Mouse (Mus musculus): Measurements from ENCODE around the gene Diaph3. TPM values are rescaled to one million over a fixed set of nuclear protein-coding genes. Genes with fewer than 3 reads are reported as not detected.
"Not testable (repeated sequence)": the region's sequence is repeated elsewhere in the genome, so short reads cannot be mapped to it uniquely, and the experiment has no call there.

Diaph3 gene
- polyA plus RNA-seq, 1 experiment from 2014 or later, result 5.8 TPM

DNA sequence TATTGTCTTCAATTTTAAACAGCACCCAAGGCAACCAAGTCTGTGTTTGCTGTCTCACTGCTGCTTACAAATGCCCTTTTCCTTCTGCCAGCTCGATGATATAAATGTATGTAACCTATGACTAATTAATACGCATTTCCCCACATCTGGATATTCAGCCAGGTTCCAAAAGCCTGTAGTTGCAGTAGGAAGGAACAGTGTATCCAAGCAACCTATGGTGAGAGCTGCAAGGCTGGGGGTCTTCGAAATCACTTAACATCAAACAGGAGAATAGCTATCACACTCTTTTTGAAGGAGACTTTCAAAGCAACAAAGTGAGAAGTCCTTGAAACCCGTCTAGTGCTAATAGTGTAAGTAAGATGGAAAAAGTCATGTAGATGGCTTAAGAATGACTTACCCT, 391.6 kb downstream of the Diaph3 start:
- H3K4me2 ChIP-seq (replicated peaks), result peak overlapping the region; percentile 47; the same call in 1 of the 2 replicates
- H3K9ac ChIP-seq, result no peak overlapping the region
- H3K27ac ChIP-seq, result no peak overlapping the region
- no peaks in the 10 kb centered on the region for H3K27me3 ChIP-seq (replicated peaks)
- ATAC-seq (ENCODE audit: low FRiP score, low read depth), result peak; percentile 33
- no peaks in the 10 kb centered on the region for H3K36me3 ChIP-seq
- no peaks in the 10 kb centered on the region for H3K9me3 ChIP-seq
- peaks cover 12% of the 10 kb centered on the region for H3K4me1 ChIP-seq
- WGBS, result 62% methylated on average over 4 of the region's 4 CpGs
- no peak overlapping the region for H3K4me3 ChIP-seq

DNA sequence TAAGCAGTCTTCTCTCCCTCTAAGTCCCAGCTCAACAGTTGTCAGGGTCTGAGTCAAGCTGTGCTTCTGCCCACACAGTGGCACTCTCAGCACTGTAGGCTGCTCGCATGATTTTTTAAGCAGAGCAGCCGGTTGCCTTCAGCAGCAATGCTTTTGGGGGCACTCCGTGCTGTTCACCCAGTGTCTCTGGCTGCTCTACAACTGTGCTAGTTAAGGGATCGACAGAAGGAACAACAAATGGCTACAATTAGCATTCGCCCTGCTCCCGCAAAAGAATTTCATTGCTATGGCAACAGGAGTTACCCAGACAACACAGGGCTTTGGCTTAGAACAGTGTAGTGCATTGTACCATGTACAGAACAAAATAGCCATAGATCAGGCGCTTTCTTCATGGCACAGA, 392.2 kb downstream of the Diaph3 start:
- H3K4me1 ChIP-seq, result peaks cover 12% of the 10 kb centered on the region
- peak overlapping the region; percentile 47 for H3K4me2 ChIP-seq (replicated peaks)
- peak; percentile 97 for ATAC-seq (ENCODE audit: low FRiP score, low read depth)
- no peaks in the 10 kb centered on the region for H3K9me3 ChIP-seq
- no peak overlapping the region for H3K27ac ChIP-seq
- no peak overlapping the region for H3K4me3 ChIP-seq
- no peaks in the 10 kb centered on the region for H3K36me3 ChIP-seq
- H3K27me3 ChIP-seq (replicated peaks), result no peaks in the 10 kb centered on the region
- no peak overlapping the region for H3K9ac ChIP-seq
- WGBS, result 8% methylated on average over 7 of the region's 7 CpGs

DNA sequence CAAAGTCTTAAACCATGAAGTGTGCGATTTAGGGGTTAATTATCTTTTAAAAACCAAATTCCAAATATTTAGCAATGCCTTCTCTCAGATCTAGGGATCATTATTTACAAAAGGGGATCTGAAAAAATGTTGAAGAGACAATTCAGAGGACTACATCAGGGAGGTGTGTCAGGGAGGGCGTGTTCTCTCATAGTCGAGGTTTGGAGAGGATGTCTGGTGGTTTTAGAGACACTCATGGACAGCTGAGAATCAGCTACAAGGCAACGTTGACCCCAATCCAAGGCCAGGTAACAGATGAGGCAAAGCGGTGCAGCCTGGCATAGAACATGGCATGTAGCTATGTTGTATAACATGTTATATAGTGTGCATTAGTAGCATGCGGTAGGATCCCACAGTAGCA, 396.5 kb downstream of the Diaph3 start:
- H3K9ac ChIP-seq, result no peak overlapping the region
- 90% methylated on average over 6 of the region's 6 CpGs for WGBS
- peaks cover 12% of the 10 kb centered on the region for H3K4me1 ChIP-seq
- H3K4me2 ChIP-seq (replicated peaks), result no peak overlapping the region
- H3K36me3 ChIP-seq, result no peaks in the 10 kb centered on the region
- H3K9me3 ChIP-seq, result no peaks in the 10 kb centered on the region
- no peaks in the 10 kb centered on the region for H3K27me3 ChIP-seq (replicated peaks)
- H3K27ac ChIP-seq, result no peak overlapping the region
- H3K4me3 ChIP-seq, result no peak overlapping the region
- no peak for ATAC-seq (ENCODE audit: low FRiP score, low read depth)

DNA sequence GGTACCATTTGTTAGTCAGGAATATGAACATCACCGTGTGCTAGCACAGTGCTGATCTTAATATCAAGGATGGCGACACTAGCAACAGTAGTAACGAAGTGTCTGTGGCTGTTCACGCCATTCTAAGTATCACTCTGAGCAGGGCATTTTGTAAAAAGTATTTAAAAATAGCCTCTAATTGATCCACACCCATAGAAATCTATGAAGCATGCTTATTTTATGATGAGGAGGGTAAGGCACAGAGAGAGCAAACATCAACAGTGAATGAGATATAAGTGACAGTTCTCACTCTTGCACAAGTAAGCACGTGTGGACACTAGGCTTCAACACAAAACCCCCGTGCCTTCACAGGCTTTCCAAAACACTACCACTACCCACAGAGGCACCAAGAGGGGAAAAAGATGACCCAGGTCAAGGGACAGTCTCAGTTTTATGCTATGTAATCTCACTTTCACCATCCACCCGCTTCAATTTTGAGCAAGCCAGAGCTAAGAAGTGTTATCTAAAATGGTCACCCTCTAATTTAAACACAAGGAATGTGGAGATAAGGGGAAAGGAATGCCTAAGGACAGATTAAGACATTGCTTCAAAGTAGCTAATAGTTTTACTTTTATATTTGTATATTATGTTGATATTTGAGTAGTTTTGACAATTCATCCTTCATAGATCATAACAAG, 399.0 kb downstream of the Diaph3 start:
- H3K27me3 ChIP-seq (replicated peaks), result no peaks in the 10 kb centered on the region
- no peak for ATAC-seq (ENCODE audit: low FRiP score, low read depth)
- H3K36me3 ChIP-seq, result no peaks in the 10 kb centered on the region
- no peak overlapping the region for H3K9ac ChIP-seq
- WGBS, result 90% methylated on average over 7 of the region's 7 CpGs
- H3K4me1 ChIP-seq, result no peaks in the 10 kb centered on the region
- no peak overlapping the region for H3K4me3 ChIP-seq
- H3K4me2 ChIP-seq (replicated peaks), result no peak overlapping the region
- no peak overlapping the region for H3K27ac ChIP-seq
- H3K9me3 ChIP-seq, result no peaks in the 10 kb centered on the region

GRCm38 (mm10) chr14:86738916-86739315, 402.1 kb downstream of the Diaph3 start:
- Histone ChIP-seq H3K4me2 (replicated peaks) (no peak overlapping the region), H3K9me3 (no peaks in the 10 kb centered on the region), H3K9ac (no peak overlapping the region), H3K4me1 (no peaks in the 10 kb centered on the region), H3K4me3 (no peak overlapping the region), H3K27me3 (replicated peaks) (no peaks in the 10 kb centered on the region), H3K27ac (no peak overlapping the region), H3K36me3 (no peaks in the 10 kb centered on the region)
- WGBS, result 27% methylated on average over 5 of the region's 5 CpGs
- ATAC-seq (ENCODE audit: low FRiP score, low read depth), result peak; percentile 58; the same call in 1 of the 2 replicates

DNA sequence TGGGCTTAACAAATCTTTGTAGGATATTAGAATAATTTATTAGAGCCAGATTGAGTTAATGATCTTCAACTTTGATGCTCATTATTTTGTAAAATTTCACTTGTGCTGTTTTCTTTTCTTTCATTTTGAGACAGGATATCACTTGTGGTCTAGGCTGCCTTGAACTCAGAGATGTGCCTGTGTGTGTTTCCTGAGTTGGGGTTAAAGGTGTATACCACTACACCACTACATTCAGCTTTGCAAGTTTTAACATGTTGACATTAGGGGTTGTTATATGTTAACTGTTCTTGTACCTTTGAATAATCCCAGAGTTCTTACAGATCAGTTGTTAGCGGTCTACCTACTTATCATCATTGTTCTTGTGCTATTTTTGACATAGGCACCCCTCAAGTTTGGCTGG, 404.4 kb downstream of the Diaph3 start:
- Histone ChIP-seq H3K4me1 (no peaks in the 10 kb centered on the region), H3K4me2 (replicated peaks) (no peak overlapping the region), H3K9ac (no peak overlapping the region), H3K27me3 (replicated peaks) (no peaks in the 10 kb centered on the region), H3K4me3 (no peak overlapping the region), H3K36me3 (no peaks in the 10 kb centered on the region), H3K27ac (no peak overlapping the region), H3K9me3 (no peaks in the 10 kb centered on the region)
- 94% methylated on average over 1 of the region's 1 CpGs for WGBS
- no peak for ATAC-seq (ENCODE audit: low FRiP score, low read depth)

GRCm38 (mm10) chr14:86731300-86731699, 409.7 kb downstream of the Diaph3 start:
- no peak overlapping the region for H3K4me3 ChIP-seq
- no peaks in the 10 kb centered on the region for H3K4me1 ChIP-seq
- H3K27ac ChIP-seq, result no peak overlapping the region
- WGBS, result 3% methylated on average over 1 of the region's 1 CpGs
- H3K36me3 ChIP-seq, result no peaks in the 10 kb centered on the region
- no peak overlapping the region for H3K4me2 ChIP-seq (replicated peaks)
- no peak for ATAC-seq (ENCODE audit: low FRiP score, low read depth)
- no peaks in the 10 kb centered on the region for H3K9me3 ChIP-seq
- H3K9ac ChIP-seq, result no peak overlapping the region
- H3K27me3 ChIP-seq (replicated peaks), result no peaks in the 10 kb centered on the region

GRCm38 (mm10) chr14:86729617-86730098, 411.4 kb downstream of the Diaph3 start:
- no peak for ATAC-seq (ENCODE audit: low FRiP score, low read depth)
- no peak overlapping the region for H3K4me3 ChIP-seq
- H3K4me2 ChIP-seq (replicated peaks), result no peak overlapping the region
- no peak overlapping the region for H3K9ac ChIP-seq
- H3K4me1 ChIP-seq, result no peaks in the 10 kb centered on the region
- no peaks in the 10 kb centered on the region for H3K36me3 ChIP-seq
- no peak overlapping the region for H3K27ac ChIP-seq
- 55% methylated on average over 4 of the region's 4 CpGs for WGBS
- H3K9me3 ChIP-seq, result no peaks in the 10 kb centered on the region
- no peaks in the 10 kb centered on the region for H3K27me3 ChIP-seq (replicated peaks)

- H3K4me1 ChIP-seq, result no peaks in the 10 kb centered on the region
- no peaks in the 10 kb centered on the region for H3K36me3 ChIP-seq
- ATAC-seq (ENCODE audit: low FRiP score, low read depth), result no peak
- H3K27ac ChIP-seq, result no peak overlapping the region
- no peaks in the 10 kb centered on the region for H3K27me3 ChIP-seq (replicated peaks)
- H3K4me3 ChIP-seq, result no peak overlapping the region
- H3K9ac ChIP-seq, result no peak overlapping the region
- no peaks in the 10 kb centered on the region for H3K9me3 ChIP-seq
- H3K4me2 ChIP-seq (replicated peaks), result no peak overlapping the region
- 91% methylated on average over 5 of the region's 5 CpGs for WGBS
Measured at GRCm38 (mm10) chr14:86727538-86728045, 413.4 kb downstream of the Diaph3 start.

DNA sequence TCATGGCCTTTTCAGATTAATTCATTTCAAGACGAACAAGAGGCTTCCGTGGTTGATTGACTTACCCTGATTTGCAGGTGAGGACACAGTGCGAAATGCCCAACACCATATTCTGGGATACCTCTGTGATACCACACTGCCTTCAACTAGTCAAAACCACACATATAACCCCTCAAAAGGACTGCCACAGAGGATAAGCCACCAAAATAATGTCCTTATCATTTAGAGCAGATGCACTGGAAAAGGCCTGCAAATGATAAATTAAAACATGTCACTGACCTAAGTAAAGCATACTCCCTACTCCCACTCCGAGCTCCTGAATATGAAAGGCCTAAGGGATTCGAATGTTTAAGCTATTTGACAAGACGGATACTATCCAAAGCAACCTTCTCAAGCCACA, 419.3 kb downstream of the Diaph3 start:
- H3K9ac ChIP-seq, result no peak overlapping the region
- ATAC-seq (ENCODE audit: low FRiP score, low read depth), result no peak
- no peaks in the 10 kb centered on the region for H3K36me3 ChIP-seq
- H3K4me1 ChIP-seq, result no peaks in the 10 kb centered on the region
- no peaks in the 10 kb centered on the region for H3K9me3 ChIP-seq
- no peaks in the 10 kb centered on the region for H3K27me3 ChIP-seq (replicated peaks)
- H3K4me2 ChIP-seq (replicated peaks), result no peak overlapping the region
- no peak overlapping the region for H3K27ac ChIP-seq
- no peak overlapping the region for H3K4me3 ChIP-seq
- 90% methylated on average over 6 of the region's 6 CpGs for WGBS

GRCm38 (mm10) chr14:86721082-86721481, 420.0 kb downstream of the Diaph3 start:
- Histone ChIP-seq H3K27me3 (replicated peaks) (no peaks in the 10 kb centered on the region), H3K9ac (no peak overlapping the region), H3K27ac (no peak overlapping the region), H3K36me3 (no peaks in the 10 kb centered on the region), H3K4me1 (no peaks in the 10 kb centered on the region), H3K9me3 (no peaks in the 10 kb centered on the region), H3K4me3 (no peak overlapping the region), H3K4me2 (replicated peaks) (no peak overlapping the region)
- no peak for ATAC-seq (ENCODE audit: low FRiP score, low read depth)
- WGBS, result 91% methylated on average over 3 of the region's 3 CpGs

DNA sequence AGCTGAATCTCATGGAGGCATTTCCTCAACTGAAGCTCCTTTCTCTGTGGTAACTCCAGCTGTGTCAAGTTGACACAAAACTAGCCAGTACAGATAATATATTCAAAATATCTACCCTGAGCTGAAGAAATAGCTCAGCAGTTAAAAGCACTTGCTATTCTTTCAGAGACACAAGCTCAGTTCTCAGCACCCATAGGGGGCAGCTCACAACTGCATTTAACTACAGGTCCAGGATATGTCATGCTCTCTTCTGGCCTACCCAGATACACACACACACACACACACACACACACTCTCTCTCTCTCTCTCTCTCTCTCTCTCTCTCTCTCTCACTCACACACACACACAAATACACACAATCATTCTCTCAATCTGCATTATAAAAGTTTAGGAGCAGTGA, 420.6 kb downstream of the Diaph3 start:
- ATAC-seq (ENCODE audit: low FRiP score, low read depth); H3K9ac ChIP-seq; H3K27ac ChIP-seq; H3K4me1 ChIP-seq; H3K4me2 ChIP-seq (replicated peaks); H3K4me3 ChIP-seq; H3K27me3 ChIP-seq (replicated peaks); H3K9me3 ChIP-seq; H3K36me3 ChIP-seq: not testable (repeated sequence)

DNA sequence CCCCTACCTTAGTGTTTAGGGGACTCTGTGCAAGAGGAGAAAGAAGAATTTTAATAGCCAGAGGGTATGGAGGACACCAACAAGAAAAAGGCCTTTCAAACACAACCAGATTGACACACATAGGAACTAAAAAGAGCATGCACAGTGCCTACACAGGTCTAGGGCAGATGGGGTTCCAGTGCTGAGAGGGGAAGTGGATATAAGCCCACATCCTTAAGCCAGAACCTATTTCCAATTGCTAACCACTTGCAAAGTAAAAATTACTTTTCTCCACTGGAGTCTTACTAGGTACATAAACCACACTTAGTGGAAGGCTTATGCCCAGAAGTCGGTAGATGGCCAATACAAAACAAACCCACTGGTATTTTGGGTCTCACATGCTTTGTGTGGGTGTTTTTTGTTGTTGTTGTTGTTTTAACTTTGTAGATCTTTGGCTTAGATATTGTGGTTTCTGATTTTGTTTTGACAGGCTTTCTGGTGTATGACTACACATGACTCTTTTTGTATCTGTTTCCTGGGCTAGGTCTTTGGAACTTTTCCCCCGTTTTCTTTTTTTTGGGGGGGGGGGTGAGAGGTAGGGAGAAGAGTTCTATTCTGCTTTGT, 426.8 kb downstream of the Diaph3 start:
- Histone ChIP-seq H3K9me3 (no peaks in the 10 kb centered on the region), H3K36me3 (no peaks in the 10 kb centered on the region), H3K27ac (no peak overlapping the region), H3K9ac (no peak overlapping the region), H3K4me2 (replicated peaks) (no peak overlapping the region), H3K4me3 (no peak overlapping the region), H3K27me3 (replicated peaks) (no peaks in the 10 kb centered on the region), H3K4me1 (no peaks in the 10 kb centered on the region)
- WGBS, result 86% methylated on average over 2 of the region's 2 CpGs
- no peak for ATAC-seq (ENCODE audit: low FRiP score, low read depth)

Data from neural tube, embryonic 12.5 days (tissue).